21 mouse cellular contexts compared by ENCODE assay signal in genomic region chr14:120809321-120809720, GRCm38 (mm10).
A peak's percentile ranks its signal among the peaks of the same experiment; 100 is the strongest.
DNase-seq lines count a peak whose midpoint lies in the region; ATAC-seq lines count a peak whose summit lies in the region.
"Had no signal": no experiment of that assay in that cellular context is flagged by ENCODE, and none has a peak within 500 bp of the region (broad histone marks: within the 10 kb centered on the region; RNA-seq: fewer than 3 reads in every experiment).

No protein-coding gene starts in this region.

- DNase-seq in liver, embryonic 11.5 days (ENCODE audit: low spot score), result peak; percentile 23
- no peak for DNase-seq in liver
- peak; percentile 83 to 95 for DNase-seq in layer of hippocampus, adult 18-20 months (ENCODE audit: low spot score in 2 of 2)
- DNase-seq in layer of hippocampus, postnatal 36 days, result peak; percentile 80 to 81
- peak; percentile 83 for DNase-seq in right cerebral cortex, postnatal 25 days
- DNase-seq in urinary bladder, adult 2 months (ENCODE audit: low spot score), result no peak
- DNase-seq in spleen, adult 18-20 months, result no peak
- DNase-seq: adrenal gland, postnatal 14 days; cerebellum, adult 2 months; gastrocnemius, postnatal 36 days; heart, postnatal 14 days; kidney, adult 2 months; kidney, postnatal 36 days; liver, postnatal 0 days; lung, postnatal 14 days had no signal

- no peaks in the 10 kb centered on the region for H3K4me1 ChIP-seq in liver, embryonic 11.5 days (replicated peaks; ENCODE audit: control insufficient read depth, insufficient read depth, low read length)
- H3K4me1 ChIP-seq in forebrain, embryonic 13.5 days, result peaks cover 3% of the 10 kb centered on the region; the same call in 1 of the 2 replicates
- H3K4me1 ChIP-seq: megakaryocyte, embryonic 14.5 days had no signal

- no peak overlapping the region for H3K4me2 ChIP-seq in liver, embryonic 11.5 days
- no peak overlapping the region for H3K4me2 ChIP-seq in forebrain, embryonic 13.5 days
- H3K4me2 ChIP-seq: heart, embryonic 11.5 days had no signal

- H3K9ac ChIP-seq in liver, embryonic 11.5 days (ENCODE audit: low read depth, low read length), result no peak overlapping the region
- no peak overlapping the region for H3K9ac ChIP-seq in forebrain, embryonic 13.5 days
- H3K9ac ChIP-seq: liver, postnatal 0 days had no signal

- H3K27me3 ChIP-seq in liver, embryonic 11.5 days (replicated peaks; ENCODE audit: control insufficient read depth, insufficient read depth, low read length), result no peaks in the 10 kb centered on the region
- H3K27me3 ChIP-seq in forebrain, embryonic 13.5 days, result no peaks in the 10 kb centered on the region

- H3K27ac ChIP-seq in liver, embryonic 11.5 days (ENCODE audit: low read depth, low read length), result no peak overlapping the region
- no peak overlapping the region for H3K27ac ChIP-seq in forebrain, embryonic 13.5 days

- 79% methylated on average over 6 of the region's 6 CpGs for WGBS in liver, embryonic 11.5 days
- 88% methylated on average over 6 of the region's 6 CpGs for WGBS in forebrain, embryonic 13.5 days

- H3K9me3 ChIP-seq in liver, embryonic 11.5 days (ENCODE audit: control insufficient read depth, low read length), result no peaks in the 10 kb centered on the region
- 0 out of 2 replicates have a peak, but pooled peaks cover 4% of the 10 kb centered on the region for H3K9me3 ChIP-seq in forebrain, embryonic 13.5 days (replicated peaks)

- no peaks in the 10 kb centered on the region for H3K36me3 ChIP-seq in liver, embryonic 11.5 days (ENCODE audit: control insufficient read depth, insufficient read depth, low read length)
- H3K36me3 ChIP-seq in forebrain, embryonic 13.5 days (ENCODE audit: poor library complexity, severe bottlenecking), result no peaks in the 10 kb centered on the region

- H3K4me3 ChIP-seq in liver, embryonic 11.5 days (ENCODE audit: low read depth, low read length), result no peak overlapping the region
- no peak overlapping the region for H3K4me3 ChIP-seq in forebrain, embryonic 13.5 days
- H3K4me3 ChIP-seq: erythroblast, embryonic 14.5 days; megakaryocyte, embryonic 14.5 days had no signal

- ATAC-seq in liver, embryonic 11.5 days (replicated peaks; ENCODE audit: low FRiP score), result no peak
- ATAC-seq in forebrain, embryonic 13.5 days, result no peak
- ATAC-seq: forebrain, embryonic 16.5 days; hindbrain, embryonic 16.5 days; liver, postnatal 0 days had no signal

Comparison
In these comparisons a context has a peak if more than half of its experiments do, and no peak if none do; other contexts are left out.
1. DNase-seq: peak in liver, embryonic 11.5 days (single experiment), layer of hippocampus, adult 18-20 months (2 of 2), layer of hippocampus, postnatal 36 days (2 of 2) and right cerebral cortex, postnatal 25 days (single experiment); none in liver (single experiment), urinary bladder, adult 2 months (single experiment) and spleen, adult 18-20 months (0 of 2).